Mouse (Mus musculus): ENCODE measurements around the gene Klhdc7a.

DNA sequence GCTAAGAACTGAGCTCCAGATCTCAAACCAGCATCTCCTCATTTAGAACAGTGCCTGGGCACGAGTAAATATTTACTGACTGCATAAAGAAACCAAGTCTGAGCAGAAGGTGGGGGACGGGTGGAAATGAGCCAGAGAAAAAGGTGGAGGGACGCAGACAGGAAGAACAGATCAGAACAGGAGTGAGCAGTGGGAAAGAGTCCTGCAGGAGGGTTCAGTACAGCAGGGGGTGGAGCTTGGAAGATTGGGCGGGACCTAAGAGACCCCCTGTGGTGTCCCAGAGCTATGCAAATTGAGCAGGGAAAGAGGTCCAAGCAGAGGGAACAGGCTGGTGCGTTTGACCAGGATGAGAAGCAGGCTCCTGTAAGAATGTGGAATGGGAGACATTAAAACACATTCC, 37.1 kb upstream of the Klhdc7a start:
- TF ChIP-seq HCFC1 (IDR thresholded peaks at IDR 0.05; ENCODE audit: borderline replicate concordance, insufficient read depth, low read length), result no peak
- TF ChIP-seq ZC3H11A (IDR thresholded peaks at IDR 0.05; ENCODE audit: borderline replicate concordance, low read depth, low read length), result no peak
- TF ChIP-seq ZNF384 (IDR thresholded peaks at IDR 0.05; ENCODE audit: low read depth, low read length), result no peak
- TF ChIP-seq MAFK (IDR thresholded peaks at IDR 0.05; ENCODE audit: insufficient read depth, low read depth, low read length), result no peak

All from ES-E14 (cell line).